Mouse (Mus musculus) heart, embryonic 10.5 days (tissue): ENCODE results near the gene Calml4. TPM values are rescaled to one million over a fixed set of nuclear protein-coding genes. Genes with fewer than 3 reads are reported as not detected.

Source experiments
- DNase-seq: peaks from one replicate; pipeline ENCODE4 v3.0.0-alpha.2; 2017; ENCODE audit warnings: low spot score
- H3K27ac ChIP-seq: fragments of 300-500 bp; sonication (generic); 2 replicates; pipeline ENCODE4 v1.5.1; 2016; ENCODE audit warnings: mild to moderate bottlenecking
- H3K27me3 ChIP-seq: fragments of 300-500 bp; sonication (generic); 2 replicates; pipeline ENCODE4 v1.6.1; 2016; ENCODE audit warnings: mild to moderate bottlenecking; ENCODE audit not compliant: poor library complexity, insufficient read depth, severe bottlenecking
- H3K36me3 ChIP-seq: fragments of 300-500 bp; sonication (generic); 2 replicates; pipeline ENCODE4 v1.6.1; 2016; ENCODE audit warnings: mild to moderate bottlenecking, moderate library complexity
- H3K4me1 ChIP-seq: fragments of 300-500 bp; sonication (generic); 2 replicates; pipeline ENCODE4 v1.6.1; 2016; ENCODE audit warnings: mild to moderate bottlenecking
- H3K4me3 ChIP-seq: fragments of 300-500 bp; sonication (generic); 2 replicates; pipeline ENCODE4 v1.5.1; 2016; ENCODE audit warnings: mild to moderate bottlenecking, moderate library complexity
- H3K9me3 ChIP-seq: fragments of 300-500 bp; sonication (generic); 2 replicates; pipeline ENCODE4 v1.6.1; 2016; ENCODE audit warnings: mild to moderate bottlenecking, moderate library complexity
- WGBS: fragments of 180-500 bp; shearing (Covaris S2); methylation state at CpG from one replicate; pipeline ENCODE4 v1.1.7; 2016; 5-methylcytosine and 5-hydroxymethylcytosine counted together
- polyA plus RNA-seq: library from polyadenylated mRNA; unstranded; fragments of >200 nt; fragmentation: Nextera tagmentation; extraction: Ambion mirVana; gene quantifications from 2 replicates; pipeline ENCODE4 v1.2.1, GENCODE M21; 2016

The Calml4 gene
- polyA plus RNA-seq, 1 experiment from 2014 or later, result 0.94 TPM

GRCm38 (mm10) chr9:62820829-62821228 is 37.1 kb upstream of the Calml4 start:
- H3K36me3 ChIP-seq, result no peaks in the 10 kb centered on the region
- no peak for DNase-seq
- H3K27me3 ChIP-seq, result no peaks in the 10 kb centered on the region
- WGBS, result 86% methylated on average over 6 of the region's 6 CpGs
- H3K4me1 ChIP-seq, result peaks cover 37% of the 10 kb centered on the region
- H3K27ac ChIP-seq, result no peak overlapping the region
- no peak overlapping the region for H3K4me3 ChIP-seq
- no peaks in the 10 kb centered on the region for H3K9me3 ChIP-seq

DNA sequence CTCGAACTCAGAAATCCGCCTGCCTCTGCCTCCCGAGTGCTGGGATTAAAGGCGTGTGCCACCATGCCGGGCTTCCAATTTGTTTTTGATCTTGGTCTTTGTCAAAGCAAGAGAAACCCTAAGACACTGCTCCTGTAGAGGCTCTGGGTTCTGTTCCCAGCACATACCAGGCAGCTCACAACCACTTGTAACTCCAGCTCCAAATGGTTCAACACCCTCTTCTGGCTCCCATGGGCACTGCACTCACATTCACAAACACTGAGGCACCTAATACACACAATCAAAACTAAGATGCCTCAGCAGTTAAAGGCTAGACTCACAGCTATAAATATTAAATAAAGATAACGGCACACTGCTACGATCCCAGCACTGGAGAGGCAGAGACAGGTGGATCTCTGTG is 36.1 kb upstream of the Calml4 start:
- 91% methylated on average over 7 of the region's 7 CpGs for WGBS
- H3K9me3 ChIP-seq, result no peaks in the 10 kb centered on the region
- DNase-seq, result no peak
- H3K36me3 ChIP-seq, result no peaks in the 10 kb centered on the region
- no peak overlapping the region for H3K4me3 ChIP-seq
- H3K27me3 ChIP-seq, result no peaks in the 10 kb centered on the region
- H3K27ac ChIP-seq, result no peak overlapping the region
- H3K4me1 ChIP-seq, result peaks cover 39% of the 10 kb centered on the region

GRCm38 (mm10) chr9:62825791-62826393 is 32.0 kb upstream of the Calml4 start:
- H3K36me3 ChIP-seq, result no peaks in the 10 kb centered on the region
- whole genome bisulfite sequencing, result 6% methylated on average over 9 of the region's 9 CpGs
- DNase-seq, result peak; percentile 84
- H3K9me3 ChIP-seq, result no peaks in the 10 kb centered on the region
- H3K27me3 ChIP-seq, result no peaks in the 10 kb centered on the region
- H3K4me3 ChIP-seq, result peak overlapping the region; percentile 29
- H3K4me1 ChIP-seq, result peaks cover 41% of the 10 kb centered on the region
- peak overlapping the region; percentile 83 for H3K27ac ChIP-seq

DNA sequence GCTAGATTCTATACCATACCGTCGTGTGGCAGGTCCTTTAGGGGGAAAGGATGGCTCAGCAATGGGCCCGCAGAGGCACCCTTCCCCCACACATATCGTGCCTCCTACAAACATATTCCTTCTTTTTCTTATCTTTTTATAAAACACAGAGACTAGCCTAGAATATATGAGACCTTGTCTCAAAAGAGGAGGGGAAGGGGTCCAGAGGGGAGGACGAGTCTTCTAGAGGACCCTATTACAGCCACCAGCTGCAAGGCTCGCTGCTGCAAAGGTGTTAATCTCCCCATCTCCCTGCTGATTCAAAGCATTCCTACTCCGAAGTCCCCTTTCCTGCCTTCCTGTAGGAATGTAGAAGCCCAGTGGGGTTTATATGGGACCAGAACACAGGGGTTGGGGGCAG is 31.4 kb upstream of the Calml4 start:
- Histone ChIP-seq H3K9me3 (no peaks in the 10 kb centered on the region), H3K4me1 (peaks cover 41% of the 10 kb centered on the region), H3K36me3 (no peaks in the 10 kb centered on the region), H3K27me3 (no peaks in the 10 kb centered on the region), H3K4me3 (peak overlapping the region; percentile 29), H3K27ac (peak overlapping the region; percentile 83)
- DNase-seq, result no peak
- 6% methylated on average over 7 of the region's 7 CpGs for WGBS

DNA sequence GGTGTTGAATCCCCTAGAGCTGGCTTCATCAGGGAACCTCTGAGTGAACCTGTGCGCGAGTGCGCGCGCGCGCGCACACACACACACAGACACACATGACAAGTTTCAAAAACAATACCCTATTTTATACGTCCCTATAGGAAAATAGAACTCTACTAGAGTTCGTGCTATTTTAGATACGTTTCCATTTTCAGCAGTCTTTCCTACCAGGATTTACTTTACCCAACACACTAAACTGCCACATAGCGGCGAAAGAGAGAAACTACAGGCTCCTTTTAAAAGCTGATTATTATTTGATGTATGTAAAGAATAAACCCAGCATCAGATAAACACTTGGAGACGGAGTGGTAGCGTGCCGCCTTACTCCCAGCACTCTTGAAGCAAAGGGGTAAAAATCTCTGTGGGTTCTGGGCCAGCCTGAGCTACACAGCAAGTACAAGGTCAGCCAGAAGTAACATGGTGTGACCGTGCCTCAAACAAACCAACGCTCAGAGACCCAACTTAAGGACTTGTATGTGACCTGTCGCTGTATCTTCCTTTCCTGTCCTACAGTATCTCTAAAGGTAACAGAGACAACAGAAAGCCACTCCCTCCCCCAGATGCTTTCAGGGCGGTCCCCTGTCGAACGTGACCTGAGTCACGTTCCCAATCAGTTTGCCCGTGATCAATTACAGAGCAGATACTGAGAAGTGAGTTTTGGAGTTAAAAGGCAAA is 29.8 kb upstream of the Calml4 start:
- Histone ChIP-seq H3K27ac (peak overlapping the region; percentile 79), H3K4me3 (peak overlapping the region; percentile 49), H3K4me1 (peaks cover 41% of the 10 kb centered on the region), H3K27me3 (no peaks in the 10 kb centered on the region), H3K9me3 (no peaks in the 10 kb centered on the region), H3K36me3 (no peaks in the 10 kb centered on the region)
- WGBS, result 8% methylated on average over 24 of the region's 24 CpGs
- no peak for DNase-seq

DNA sequence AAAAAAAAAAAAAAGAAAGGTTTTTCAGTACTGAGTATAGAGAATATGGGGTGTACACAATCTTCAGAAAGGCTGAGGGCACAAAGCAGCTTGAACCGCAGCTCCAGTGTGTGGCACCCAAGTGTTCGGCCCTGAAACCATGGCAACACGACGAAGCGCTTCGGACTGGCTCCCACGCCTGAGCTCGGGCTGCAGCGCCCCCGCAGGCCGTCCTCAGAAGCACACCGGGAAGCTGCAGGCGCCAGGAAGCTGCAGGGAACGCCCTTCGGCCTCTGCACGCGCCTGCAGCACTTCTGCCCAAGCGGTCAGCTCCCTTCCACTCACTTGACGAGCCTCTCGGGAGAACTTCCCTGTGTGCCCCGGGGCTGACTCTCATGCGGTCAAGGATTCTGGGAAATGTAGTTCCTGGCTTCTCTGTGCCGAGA is 29.2 kb upstream of the Calml4 start:
- WGBS, result under 1% methylated on average over 23 of the region's 23 CpGs
- peaks cover 41% of the 10 kb centered on the region for H3K4me1 ChIP-seq
- H3K27ac ChIP-seq, result peak overlapping the region; percentile 79; the same call in 1 of the 2 replicates
- peak overlapping the region; percentile 49 for H3K4me3 ChIP-seq
- H3K36me3 ChIP-seq, result no peaks in the 10 kb centered on the region
- no peaks in the 10 kb centered on the region for H3K27me3 ChIP-seq
- DNase-seq, result peak; percentile 99
- no peaks in the 10 kb centered on the region for H3K9me3 ChIP-seq

GRCm38 (mm10) chr9:62829877-62830276 is 28.0 kb upstream of the Calml4 start:
- H3K4me3 ChIP-seq, result no peak overlapping the region
- WGBS, result 66% methylated on average over 6 of the region's 6 CpGs
- DNase-seq, result no peak
- H3K27ac ChIP-seq, result no peak overlapping the region
- H3K9me3 ChIP-seq, result no peaks in the 10 kb centered on the region
- H3K36me3 ChIP-seq, result no peaks in the 10 kb centered on the region
- H3K27me3 ChIP-seq, result no peaks in the 10 kb centered on the region
- H3K4me1 ChIP-seq, result peaks cover 41% of the 10 kb centered on the region

- H3K4me3 ChIP-seq, result no peak overlapping the region
- peaks cover 27% of the 10 kb centered on the region for H3K4me1 ChIP-seq
- no peaks in the 10 kb centered on the region for H3K27me3 ChIP-seq
- H3K9me3 ChIP-seq, result no peaks in the 10 kb centered on the region
- 73% methylated on average over 5 of the region's 5 CpGs for WGBS
- no peak for DNase-seq
- no peaks in the 10 kb centered on the region for H3K36me3 ChIP-seq
- no peak overlapping the region for H3K27ac ChIP-seq
Observed at GRCm38 (mm10) chr9:62834906-62835305, 23.0 kb upstream of the Calml4 start.

GRCm38 (mm10) chr9:62835705-62836446 is 22.0 kb upstream of the Calml4 start:
- 61% methylated on average over 4 of the region's 4 CpGs for WGBS
- H3K4me3 ChIP-seq, result no peak overlapping the region
- no peak for DNase-seq
- no peak overlapping the region for H3K27ac ChIP-seq
- H3K9me3 ChIP-seq, result no peaks in the 10 kb centered on the region
- H3K4me1 ChIP-seq, result peaks cover 33% of the 10 kb centered on the region
- H3K36me3 ChIP-seq, result no peaks in the 10 kb centered on the region
- no peaks in the 10 kb centered on the region for H3K27me3 ChIP-seq

- WGBS, result 46% methylated on average over 3 of the region's 3 CpGs
- Histone ChIP-seq H3K27me3 (no peaks in the 10 kb centered on the region), H3K4me3 (peak overlapping the region; percentile 86), H3K9me3 (no peaks in the 10 kb centered on the region), H3K36me3 (peaks cover 3% of the 10 kb centered on the region; the same call in 1 of the 2 replicates), H3K4me1 (peaks cover 36% of the 10 kb centered on the region), H3K27ac (peak overlapping the region; percentile 99)
- no peak for DNase-seq
Observed at GRCm38 (mm10) chr9:62837611-62838010, 20.3 kb upstream of the Calml4 start.

DNA sequence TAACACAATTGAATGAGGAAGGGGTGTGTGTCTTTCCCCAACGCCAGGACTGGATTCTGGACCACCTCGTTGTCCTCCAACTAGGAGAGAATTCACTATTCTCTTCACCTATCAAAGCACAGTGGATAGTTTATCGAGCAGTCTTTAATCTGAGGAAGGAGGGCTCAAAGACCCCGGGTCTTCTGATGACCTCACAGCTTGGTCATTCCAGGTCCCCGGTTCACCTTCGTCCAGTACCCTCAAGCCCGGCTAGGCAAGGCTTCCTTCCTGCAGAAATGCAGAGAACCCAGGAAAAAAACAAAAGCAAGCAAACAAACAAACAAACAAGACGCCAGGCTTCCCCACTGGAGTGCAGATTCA is 19.8 kb upstream of the Calml4 start:
- peak overlapping the region; percentile 99 for H3K27ac ChIP-seq
- peaks cover 36% of the 10 kb centered on the region for H3K4me1 ChIP-seq
- no peaks in the 10 kb centered on the region for H3K27me3 ChIP-seq
- H3K4me3 ChIP-seq, result peak overlapping the region; percentile 86
- H3K36me3 ChIP-seq, result peaks cover 3% of the 10 kb centered on the region; the same call in 1 of the 2 replicates
- DNase-seq, result no peak
- H3K9me3 ChIP-seq, result no peaks in the 10 kb centered on the region
- 11% methylated on average over 8 of the region's 8 CpGs for WGBS

GRCm38 (mm10) chr9:62838506-62839171 is 19.2 kb upstream of the Calml4 start, which contains the start of gene Cln6:
Gene Cln6 (plus strand): TSS chr9:62838785.
- WGBS, result under 1% methylated on average over 48 of the region's 48 CpGs
- Histone ChIP-seq H3K4me3 (peak within 1 kb of the TSS; percentile 86), H3K36me3 (peaks cover 3% of the 10 kb centered on the region; the same call in 1 of the 2 replicates), H3K27ac (peak within 1 kb of the TSS; percentile 99), H3K9me3 (no peaks in the 10 kb centered on the region), H3K4me1 (peaks cover 36% of the 10 kb centered on the region), H3K27me3 (no peaks in the 10 kb centered on the region)
- DNase-seq, result peak; percentile 95
